ENCODE assay signal across 18 mouse cellular contexts in the genomic region with DNA sequence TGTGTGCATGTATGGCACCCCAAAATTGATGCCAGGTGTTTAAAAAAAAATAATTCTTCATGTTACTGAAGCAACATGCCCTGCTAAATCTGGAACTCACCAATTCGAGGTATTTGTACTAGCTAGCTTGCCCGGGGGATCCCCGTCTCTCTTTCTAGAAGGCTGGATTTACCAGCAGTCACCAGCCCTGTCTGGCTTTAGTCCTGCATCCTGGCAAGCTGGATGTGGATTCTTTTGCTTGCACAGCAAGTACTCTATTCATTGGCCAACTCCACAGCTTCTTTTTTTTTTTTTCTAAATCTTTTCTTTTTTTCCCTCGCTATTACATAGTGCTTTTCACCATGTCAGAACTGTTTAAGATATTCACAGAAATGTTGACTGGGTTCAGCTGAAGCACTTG. TPM values are rescaled to one million over a fixed set of nuclear protein-coding genes. Genes with fewer than 3 reads are reported as not detected.
DNase-seq lines count a peak whose midpoint lies in the region; ATAC-seq and TF ChIP-seq lines count a peak whose summit lies in the region.
"Had no signal": no experiment of that assay in that cellular context is flagged by ENCODE, and none has a peak within 500 bp of the region (broad histone marks: within the 10 kb centered on the region; RNA-seq: fewer than 3 reads in every experiment).

No protein-coding gene starts in this region.

- H3K9ac ChIP-seq in forebrain, embryonic 16.5 days (replicated peaks; ENCODE audit: low read depth, low read length): no peak overlapping the region
- no peak overlapping the region for H3K9ac ChIP-seq in forebrain, embryonic 11.5 days (ENCODE audit: low read length)
- H3K9ac ChIP-seq in hindbrain, postnatal 0 days (replicated peaks; ENCODE audit: low read length): no peak overlapping the region
- H3K9ac ChIP-seq in hindbrain, embryonic 16.5 days (ENCODE audit: low read depth, low read length): no peak overlapping the region
- H3K9ac ChIP-seq: embryonic facial prominence, embryonic 13.5 days; heart, embryonic 15.5 days; intestine, embryonic 15.5 days; limb, embryonic 12.5 days; liver, embryonic 15.5 days; stomach, embryonic 15.5 days had no signal

- H3K4me1 ChIP-seq in forebrain, embryonic 16.5 days (replicated peaks; ENCODE audit: control insufficient read depth, insufficient read depth, low read length): no peaks in the 10 kb centered on the region
- no peaks in the 10 kb centered on the region for H3K4me1 ChIP-seq in forebrain, embryonic 11.5 days (replicated peaks; ENCODE audit: control insufficient read depth, insufficient read depth, low read length)
- no peaks in the 10 kb centered on the region for H3K4me1 ChIP-seq in hindbrain, postnatal 0 days (ENCODE audit: insufficient read depth, low read length)
- no peaks in the 10 kb centered on the region for H3K4me1 ChIP-seq in hindbrain, embryonic 16.5 days (ENCODE audit: control insufficient read depth, insufficient read depth, low read depth, low read length)
- H3K4me1 ChIP-seq: embryonic facial prominence, embryonic 13.5 days; heart, embryonic 15.5 days; intestine, embryonic 15.5 days; limb, embryonic 12.5 days; liver, embryonic 15.5 days; stomach, embryonic 15.5 days had no signal

- 23% methylated on average over 4 of the region's 4 CpGs for WGBS in forebrain, embryonic 16.5 days
- 68% methylated on average over 4 of the region's 4 CpGs for WGBS in forebrain, embryonic 11.5 days
- 40% methylated on average over 4 of the region's 4 CpGs for WGBS in hindbrain, postnatal 0 days
- whole genome bisulfite sequencing in hindbrain, embryonic 16.5 days: 55% methylated on average over 4 of the region's 4 CpGs

- ATAC-seq in forebrain, embryonic 16.5 days: peak; percentile 75
- ATAC-seq in forebrain, embryonic 11.5 days (replicated peaks; ENCODE audit: low FRiP score): no peak
- ATAC-seq in hindbrain, postnatal 0 days: no peak
- no peak for ATAC-seq in hindbrain, embryonic 16.5 days
- no peak for ATAC-seq in inflammation-experienced regulatory T-cells, adult 6 months
- ATAC-seq: intestine, embryonic 15.5 days; lung, postnatal 0 days; midbrain, embryonic 16.5 days had no signal

- H3K4me2 ChIP-seq in forebrain, embryonic 16.5 days (ENCODE audit: low read length): no peak overlapping the region
- no peak overlapping the region for H3K4me2 ChIP-seq in forebrain, embryonic 11.5 days (ENCODE audit: low read depth, low read length, severe bottlenecking)
- H3K4me2 ChIP-seq in hindbrain, postnatal 0 days (ENCODE audit: low read depth, low read length): no peak overlapping the region
- no peak overlapping the region for H3K4me2 ChIP-seq in hindbrain, embryonic 16.5 days (ENCODE audit: low read length)
- H3K4me2 ChIP-seq: embryonic facial prominence, embryonic 13.5 days; heart, embryonic 15.5 days; intestine, embryonic 15.5 days; limb, embryonic 12.5 days; liver, embryonic 15.5 days; stomach, embryonic 15.5 days had no signal

- no peaks in the 10 kb centered on the region for H3K27me3 ChIP-seq in forebrain, embryonic 16.5 days (replicated peaks; ENCODE audit: control insufficient read depth, insufficient read depth, low read length)
- no peaks in the 10 kb centered on the region for H3K27me3 ChIP-seq in forebrain, embryonic 11.5 days (ENCODE audit: control insufficient read depth, insufficient read depth, low read length)
- no peaks in the 10 kb centered on the region for H3K27me3 ChIP-seq in hindbrain, postnatal 0 days (ENCODE audit: insufficient read depth, low read length)
- H3K27me3 ChIP-seq in hindbrain, embryonic 16.5 days (replicated peaks; ENCODE audit: control insufficient read depth, insufficient read depth, low read length): no peaks in the 10 kb centered on the region
- H3K27me3 ChIP-seq: embryonic facial prominence, embryonic 13.5 days; heart, embryonic 15.5 days; intestine, embryonic 15.5 days; limb, embryonic 12.5 days; liver, embryonic 15.5 days; stomach, embryonic 15.5 days had no signal

- DNase-seq in forebrain, embryonic 11.5 days (ENCODE audit: low spot score): no peak
- DNase-seq in hindbrain, postnatal 0 days (ENCODE audit: low spot score): peak; percentile 51
- DNase-seq in right cerebral cortex, postnatal 10 days (ENCODE audit: low spot score in 2 of 2): peak; percentile 36 to 45
- no peak for DNase-seq in right cerebral cortex, adult 2 months (ENCODE audit: low spot score in 2 of 2)
- DNase-seq: kidney, postnatal 4 days; thymus, adult 2 months had no signal

- no peaks in the 10 kb centered on the region for H3K36me3 ChIP-seq in forebrain, embryonic 16.5 days (ENCODE audit: control insufficient read depth, insufficient read depth)
- H3K36me3 ChIP-seq in forebrain, embryonic 11.5 days (ENCODE audit: control insufficient read depth, insufficient read depth, low read length): no peaks in the 10 kb centered on the region
- no peaks in the 10 kb centered on the region for H3K36me3 ChIP-seq in hindbrain, postnatal 0 days (ENCODE audit: insufficient read depth, low read length)
- no peaks in the 10 kb centered on the region for H3K36me3 ChIP-seq in hindbrain, embryonic 16.5 days (ENCODE audit: control insufficient read depth, insufficient read depth, low read length)
- H3K36me3 ChIP-seq: embryonic facial prominence, embryonic 13.5 days; heart, embryonic 15.5 days; intestine, embryonic 15.5 days; limb, embryonic 12.5 days; liver, embryonic 15.5 days; stomach, embryonic 15.5 days had no signal

- H3K27ac ChIP-seq in forebrain, embryonic 16.5 days (ENCODE audit: low read length): no peak overlapping the region
- no peak overlapping the region for H3K27ac ChIP-seq in forebrain, embryonic 11.5 days (ENCODE audit: low read depth, low read length)
- H3K27ac ChIP-seq in hindbrain, postnatal 0 days: no peak overlapping the region
- H3K27ac ChIP-seq in hindbrain, embryonic 16.5 days (ENCODE audit: low read depth, low read length): no peak overlapping the region
- H3K27ac ChIP-seq: embryonic facial prominence, embryonic 13.5 days; heart, embryonic 15.5 days; intestine, embryonic 15.5 days; limb, embryonic 12.5 days; liver, embryonic 15.5 days; stomach, embryonic 15.5 days had no signal

- no peak for TF ChIP-seq CTCF in hindbrain, postnatal 0 days (IDR thresholded peaks at IDR 0.05; ENCODE audit: low read depth)

- no peak overlapping the region for H3K4me3 ChIP-seq in forebrain, embryonic 16.5 days (replicated peaks; ENCODE audit: low read length)
- H3K4me3 ChIP-seq in forebrain, embryonic 11.5 days (ENCODE audit: low read depth, low read length): no peak overlapping the region
- no peak overlapping the region for H3K4me3 ChIP-seq in hindbrain, postnatal 0 days (ENCODE audit: low read length)
- H3K4me3 ChIP-seq in hindbrain, embryonic 16.5 days (ENCODE audit: low read length): no peak overlapping the region
- H3K4me3 ChIP-seq: embryonic facial prominence, embryonic 13.5 days; heart, embryonic 15.5 days; intestine, embryonic 15.5 days; limb, embryonic 12.5 days; liver, embryonic 15.5 days; stomach, embryonic 15.5 days had no signal

- H3K9me3 ChIP-seq in forebrain, embryonic 16.5 days (ENCODE audit: control insufficient read depth, low read length): no peaks in the 10 kb centered on the region
- H3K9me3 ChIP-seq in forebrain, embryonic 11.5 days (ENCODE audit: control insufficient read depth, low read length): no peaks in the 10 kb centered on the region
- H3K9me3 ChIP-seq in hindbrain, postnatal 0 days (ENCODE audit: low read length): no peaks in the 10 kb centered on the region
- no peaks in the 10 kb centered on the region for H3K9me3 ChIP-seq in hindbrain, embryonic 16.5 days (ENCODE audit: control insufficient read depth, low read length)
- H3K9me3 ChIP-seq: embryonic facial prominence, embryonic 13.5 days; heart, embryonic 15.5 days; intestine, embryonic 15.5 days; limb, embryonic 12.5 days; liver, embryonic 15.5 days; stomach, embryonic 15.5 days had no signal

RNA-seq across cellular contexts. Expression of a gene that starts 46.8 kb away (rescaled TPM):
- 5.9 and 8.1 TPM in 2 replicates for polyA plus RNA-seq in forebrain, embryonic 16.5 days (2015; fragmentation: Nextera tagmentation; extraction: Ambion mirVana)
- 4.4 and 6.7 TPM in 2 replicates for polyA plus RNA-seq in forebrain, embryonic 11.5 days (2014; fragmentation: Nextera tagmentation; extraction: Ambion mirVana)
- total RNA-seq in hindbrain, postnatal 0 days (2014; rRNA removed): 1.9 and 3.7 TPM in 2 replicates
- 4.1 and 4.9 TPM in 2 replicates for polyA plus RNA-seq in hindbrain, postnatal 0 days (2015; fragmentation: Nextera tagmentation; extraction: Ambion mirVana)
- polyA plus RNA-seq in hindbrain, embryonic 16.5 days (2015; fragmentation: Nextera tagmentation; extraction: Ambion mirVana): 3.7 and 4.0 TPM in 2 replicates
- polyA plus RNA-seq in inflammation-experienced regulatory T-cells, adult 6 months (2017; shearing (Covaris generic)): not detected
- total RNA-seq: megakaryocyte progenitor cell, adult 5-6 weeks had no signal

Comparison
In these comparisons a context has a peak if more than half of its experiments do, and no peak if none do; other contexts are left out.
1. DNase-seq: peak in hindbrain, postnatal 0 days (single experiment) and right cerebral cortex, postnatal 10 days (2 of 2); none in forebrain, embryonic 11.5 days (single experiment) and right cerebral cortex, adult 2 months (0 of 2).